Mouse (Mus musculus) CH12.LX (cell line): Measurements from ENCODE around the gene Dido1. TPM values are rescaled to one million over a fixed set of nuclear protein-coding genes. Genes with fewer than 3 reads are reported as not detected.

Experiments
- DNase-seq: peaks from one replicate; pipeline ENCODE4 v3.0.0-alpha.2; 2013; ENCODE audit errors: extremely low read depth
- H3K27ac ChIP-seq: 2 replicates; pipeline ENCODE4 v1.5.1; 2012; ENCODE audit warnings: low read depth, mild to moderate bottlenecking, control low read depth, moderate library complexity; ENCODE audit not compliant: insufficient read depth
- H3K27me3 ChIP-seq: replicated peaks from 2 replicates; pipeline ENCODE3; 2012; ENCODE audit warnings: inconsistent platforms
- H3K36me3 ChIP-seq, 2 experiments: replicated peaks in 1 of 2; 2 replicates each; pipeline versions ENCODE3 to v1.6.1; 2012; ENCODE audit warnings: inconsistent platforms in 1 of 2, low read length in 1 of 2, mild to moderate bottlenecking in 1 of 2, mixed read lengths in 1 of 2, moderate library complexity in 1 of 2; ENCODE audit not compliant: control insufficient read depth in 1 of 2, insufficient read depth in 1 of 2
- H3K4me1 ChIP-seq, 2 experiments: 2 replicates each; pipeline ENCODE4 v1.6.1; 2012; ENCODE audit warnings: inconsistent platforms in 1 of 2, moderate library complexity in 1 of 2; ENCODE audit not compliant: insufficient read depth in 2 of 2, control insufficient read depth in 1 of 2
- H3K4me2 ChIP-seq: 2 replicates; pipeline ENCODE4 v1.6.1; 2012; ENCODE audit warnings: low read depth, mild to moderate bottlenecking, control low read depth; ENCODE audit not compliant: poor library complexity, insufficient read depth, severe bottlenecking
- H3K4me3 ChIP-seq, 3 experiments: fragments of 150-350 bp in 1 of 3; sonication (generic) in 1 of 3; replicated peaks in 1 of 3; 2 replicates each; pipeline versions ENCODE3 to v1.5.1; 2011 to 2012; ENCODE audit warnings: low read depth in 2 of 3, low read length in 2 of 3, mild to moderate bottlenecking in 2 of 3, moderate library complexity in 2 of 3, control low read depth in 1 of 3, improper control_type of control experiment in 1 of 3, inconsistent platforms in 1 of 3, mixed read lengths in 1 of 3; ENCODE audit not compliant: poor library complexity in 1 of 3
- H3K79me2 ChIP-seq: replicated peaks from 2 replicates; pipeline ENCODE4 v1.6.1; 2012; ENCODE audit warnings: mild to moderate bottlenecking, moderate library complexity; ENCODE audit not compliant: control insufficient read depth, poor library complexity, insufficient read depth, severe bottlenecking; ENCODE audit errors: extremely low read depth
- H3K9ac ChIP-seq: 2 replicates; pipeline ENCODE4 v1.6.1; 2012; ENCODE audit warnings: low read depth, mild to moderate bottlenecking, control low read depth, moderate library complexity; ENCODE audit not compliant: insufficient read depth
- H3K9me3 ChIP-seq: replicated peaks from 2 replicates; pipeline ENCODE3; 2012; ENCODE audit warnings: low read length, inconsistent platforms, mixed read lengths
- BHLHE40 ChIP-seq: IDR thresholded peaks from 2 replicates; pipeline ENCODE4 v1.6.1; 2011; ENCODE audit warnings: mild to moderate bottlenecking, low read depth, low read length, improper control_type of control experiment
- CHD1 ChIP-seq: IDR thresholded peaks from 2 replicates; pipeline ENCODE4 v1.6.1; 2012; ENCODE audit warnings: low read depth, low read length, improper control_type of control experiment, inconsistent platforms
- CHD2 ChIP-seq: IDR thresholded peaks from 2 replicates; pipeline ENCODE4 v1.6.1; 2011; ENCODE audit warnings: low read length, improper control_type of control experiment
- CTCF ChIP-seq, 2 experiments: IDR thresholded peaks in 1 of 2; conservative IDR thresholded peaks in 1 of 2; 2 replicates each; pipeline ENCODE4 v1.5.1; 2011 to 2012; ENCODE audit warnings: low read depth in 2 of 2, low read length in 2 of 2, improper control_type of control experiment in 1 of 2, inconsistent platforms in 1 of 2, mild to moderate bottlenecking in 1 of 2, moderate library complexity in 1 of 2
- E2F4 ChIP-seq: IDR thresholded peaks from 2 replicates; pipeline ENCODE4 v1.6.1; 2011; ENCODE audit warnings: low read depth, low read length, improper control_type of control experiment; ENCODE audit not compliant: insufficient replicate concordance
- ELF1 ChIP-seq: IDR thresholded peaks from 2 replicates; pipeline ENCODE4 v1.6.1; 2014; ENCODE audit warnings: low read depth, mild to moderate bottlenecking, inconsistent platforms, low read length, improper control_type of control experiment
- EP300 ChIP-seq: IDR thresholded peaks from 2 replicates; pipeline ENCODE4 v1.6.1; 2011; ENCODE audit warnings: low read length, improper control_type of control experiment
- ETS1 ChIP-seq: conservative IDR thresholded peaks from 2 replicates; pipeline ENCODE4 v1.6.1; 2012; ENCODE audit warnings: low read depth, mild to moderate bottlenecking, inconsistent platforms, low read length, improper control_type of control experiment, moderate library complexity
- GABPA ChIP-seq: IDR thresholded peaks from 2 replicates; pipeline ENCODE4 v1.6.1; 2012; ENCODE audit warnings: low read depth, low read length, improper control_type of control experiment, inconsistent platforms; ENCODE audit not compliant: insufficient replicate concordance
- HCFC1 ChIP-seq: IDR thresholded peaks from 2 replicates; pipeline ENCODE4 v1.6.1; 2012; ENCODE audit warnings: low read depth, mild to moderate bottlenecking, inconsistent platforms, low read length, improper control_type of control experiment
- IRF4 ChIP-seq: IDR thresholded peaks from 2 replicates; pipeline ENCODE4 v1.6.1; 2014; ENCODE audit warnings: low read depth, mild to moderate bottlenecking, inconsistent platforms, low read length, improper control_type of control experiment
- JUN ChIP-seq: IDR thresholded peaks from 2 replicates; pipeline ENCODE4 v1.6.1; 2011; ENCODE audit warnings: low read depth, mild to moderate bottlenecking, low read length, improper control_type of control experiment, moderate library complexity; ENCODE audit not compliant: insufficient read depth
- JUND ChIP-seq: conservative IDR thresholded peaks from 2 replicates; pipeline ENCODE4 v1.6.1; 2011; ENCODE audit warnings: low read depth, low read length, improper control_type of control experiment
- KAT2A ChIP-seq: IDR thresholded peaks from 2 replicates; pipeline ENCODE4 v1.6.1; 2012; ENCODE audit warnings: low read length, improper control_type of control experiment, inconsistent platforms; ENCODE audit not compliant: insufficient replicate concordance
- MAFK ChIP-seq: IDR thresholded peaks from 2 replicates; pipeline ENCODE4 v1.6.1; 2011; ENCODE audit warnings: low read length, improper control_type of control experiment; ENCODE audit not compliant: insufficient replicate concordance
- MAX ChIP-seq: IDR thresholded peaks from 2 replicates; pipeline ENCODE4 v1.6.1; 2011; ENCODE audit warnings: low read length, improper control_type of control experiment
- MAZ ChIP-seq: IDR thresholded peaks from 2 replicates; pipeline ENCODE4 v1.6.1; 2012; ENCODE audit warnings: low read depth, mild to moderate bottlenecking, inconsistent platforms, low read length, improper control_type of control experiment, moderate library complexity
- MEF2A ChIP-seq: IDR thresholded peaks from 2 replicates; pipeline ENCODE4 v1.6.1; 2014; ENCODE audit warnings: low read depth, mild to moderate bottlenecking, inconsistent platforms, low read length, improper control_type of control experiment, borderline replicate concordance
- MXI1 ChIP-seq: IDR thresholded peaks from 2 replicates; pipeline ENCODE4 v1.6.1; 2011; ENCODE audit warnings: mild to moderate bottlenecking, low read depth, low read length, improper control_type of control experiment
- MYC ChIP-seq: IDR thresholded peaks from 2 replicates; pipeline ENCODE4 v1.6.1; 2011; ENCODE audit warnings: low read depth, mild to moderate bottlenecking, improper control_type of control experiment, low read length
- NELFE ChIP-seq: IDR thresholded peaks from 2 replicates; pipeline ENCODE4 v1.6.1; 2011; ENCODE audit warnings: low read depth, low read length, improper control_type of control experiment
- NRF1 ChIP-seq: IDR thresholded peaks from 2 replicates; pipeline ENCODE4 v1.6.1; 2014; ENCODE audit warnings: low read depth, mild to moderate bottlenecking, inconsistent platforms, low read length, improper control_type of control experiment, moderate library complexity
- PAX5 ChIP-seq: IDR thresholded peaks from 2 replicates; pipeline ENCODE4 v1.6.1; 2012; ENCODE audit warnings: low read length, inconsistent platforms, mixed read lengths
- POLR2A ChIP-seq: IDR thresholded peaks from 2 replicates; pipeline ENCODE4 v1.6.1; 2011; ENCODE audit warnings: low read depth, mild to moderate bottlenecking, improper control_type of control experiment, low read length
- POLR2AphosphoS2 ChIP-seq: IDR thresholded peaks from 2 replicates; pipeline ENCODE4 v1.6.1; 2011; ENCODE audit warnings: low read depth, low read length, improper control_type of control experiment
- RAD21 ChIP-seq: IDR thresholded peaks from 2 replicates; pipeline ENCODE4 v1.6.1; 2011; ENCODE audit warnings: low read depth, mild to moderate bottlenecking, low read length, improper control_type of control experiment, moderate library complexity
- RCOR1 ChIP-seq: conservative IDR thresholded peaks from 2 replicates; pipeline ENCODE4 v1.6.1; 2012; ENCODE audit warnings: low read depth, mild to moderate bottlenecking, inconsistent platforms, low read length, improper control_type of control experiment
- SIN3A ChIP-seq: IDR thresholded peaks from 2 replicates; pipeline ENCODE4 v1.6.1; 2012; ENCODE audit warnings: low read length, improper control_type of control experiment, inconsistent platforms
- SMC3 ChIP-seq: IDR thresholded peaks from 2 replicates; pipeline ENCODE4 v1.6.1; 2011; ENCODE audit warnings: low read depth, low read length, improper control_type of control experiment
- TBP ChIP-seq: conservative IDR thresholded peaks from 2 replicates; pipeline ENCODE4 v1.6.1; 2011; ENCODE audit warnings: low read depth, low read length, improper control_type of control experiment
- TCF12 ChIP-seq: IDR thresholded peaks from 2 replicates; pipeline ENCODE4 v1.6.1; 2014; ENCODE audit warnings: low read depth, mild to moderate bottlenecking, inconsistent platforms, low read length, improper control_type of control experiment
- UBTF ChIP-seq: IDR thresholded peaks from 2 replicates; pipeline ENCODE4 v1.6.1; 2012; ENCODE audit warnings: low read depth, mild to moderate bottlenecking, inconsistent platforms, low read length, improper control_type of control experiment, moderate library complexity
- USF1 ChIP-seq: IDR thresholded peaks from 2 replicates; pipeline ENCODE4 v1.6.1; 2014; ENCODE audit warnings: low read depth, mild to moderate bottlenecking, inconsistent platforms, low read length, improper control_type of control experiment
- USF2 ChIP-seq: conservative IDR thresholded peaks from 2 replicates; pipeline ENCODE4 v1.6.1; 2011; ENCODE audit warnings: low read depth, low read length, improper control_type of control experiment
- ZC3H11A ChIP-seq: IDR thresholded peaks from 2 replicates; pipeline ENCODE4 v1.6.1; 2012; ENCODE audit warnings: low read depth, mild to moderate bottlenecking, inconsistent platforms, low read length, improper control_type of control experiment
- ZKSCAN1 ChIP-seq: IDR thresholded peaks from 2 replicates; pipeline ENCODE4 v1.6.1; 2012; ENCODE audit warnings: low read depth, inconsistent platforms, low read length, improper control_type of control experiment, borderline replicate concordance
- ZMIZ1 ChIP-seq: IDR thresholded peaks from 2 replicates; pipeline ENCODE4 v1.6.1; 2012; ENCODE audit warnings: low read depth, mild to moderate bottlenecking, inconsistent platforms, low read length, improper control_type of control experiment
- ZNF384 ChIP-seq: IDR thresholded peaks from 2 replicates; pipeline ENCODE4 v1.6.1; 2012; ENCODE audit warnings: low read depth, low read length, improper control_type of control experiment, inconsistent platforms
- dilution Hi-C: fragments of 300-500 bp; cut with MboI; formaldehyde crosslinking; loops from 2 replicates; pipeline ENCODE4 v1.14.3; 2020; ENCODE audit warnings: low sequenced_read_pairs; ENCODE audit not compliant: extremely low pct_unique_long_range_greater_than_20kb, extremely low pct_ligation_motif_present
- in situ Hi-C: fragments of 300-500 bp; cut with MboI; formaldehyde crosslinking; loops from 3 replicates; pipeline ENCODE4 v1.14.3; 2019; ENCODE audit warnings: low sequenced_read_pairs, low pct_ligation_motif_present, low pct_unique_long_range_greater_than_20kb, mixed read lengths
- polyA plus RNA-seq: library from polyadenylated mRNA; unstranded; fragments of >175 nt; gene quantifications from 2 replicates; pipeline ENCODE4 v1.2.1, GENCODE M21; 2012; ENCODE audit warnings: low read depth; ENCODE audit not compliant: insufficient read length
- total RNA-seq, 2 experiments: library from RNA; depleted of rRNA; stranded (reverse); fragments of 300-350 nt in 1 of 2; fragments of >200 nt in 1 of 2; gene quantifications; 2 replicates each; pipeline ENCODE4 v1.2.3; 2012 to 2014

The Dido1 gene
- total and polyA plus RNA-seq, 3 experiments: 16.4 to 25.0 (median 24.9) TPM

- H3K4me1 ChIP-seq: peaks cover 23 to 55% of the 10 kb centered on the region in 2 experiments
- H3K36me3 ChIP-seq: peaks cover 52 to 70% of the 10 kb centered on the region in 2 experiments
- DNase-seq: peak; percentile 65
- H3K9ac ChIP-seq: no peak overlapping the region
- dilution Hi-C loops (no loop called here), in situ Hi-C loops (no loop called here)
- no peak overlapping the region for H3K4me3 ChIP-seq
- TF ChIP-seq RAD21 (no peak), USF1 (peak; percentile 66), MYC (peak; percentile 60; the same call in 1 of the 2 replicates), ZC3H11A (no peak), SMC3 (no peak), ZMIZ1 (no peak), KAT2A (no peak), NELFE (no peak), RCOR1 (no peak), SIN3A (peak; percentile 29; the same call in 1 of the 2 replicates), GABPA (no peak), MAFK (no peak), JUND (peak; percentile 58; the same call in 1 of the 2 replicates), USF2 (0 out of 2 replicates have a peak, but pooled peaks have one; percentile 40), POLR2AphosphoS2 (no peak), CTCF (conservative IDR thresholded peaks at IDR 0.05 in 1 of 2, IDR thresholded peaks at IDR 0.05 in 1 of 2; ENCODE audit: low read depth in 2 of 2, low read length in 2 of 2) (no peak), EP300 (peak; percentile 51; the same call in 1 of the 2 replicates), ETS1 (peak; percentile 76), HCFC1 (no peak), MEF2A (no peak), TCF12 (no peak), CHD2 (no peak), JUN (peak; percentile 75), E2F4 (no peak), ELF1 (no peak), UBTF (no peak), CHD1 (no peak), PAX5 (no peak), MXI1 (no peak), ZKSCAN1 (no peak), BHLHE40 (peak; percentile 95), IRF4 (0 out of 2 replicates have a peak, but pooled peaks have one; percentile 14), NRF1 (no peak), TBP (no peak), MAX (peak; percentile 15; the same call in 1 of the 2 replicates), MAZ (no peak), ZNF384 (no peak), POLR2A (no peak)
- H3K27me3 ChIP-seq: no peaks in the 10 kb centered on the region
- no peak overlapping the region for H3K4me2 ChIP-seq
- no peaks in the 10 kb centered on the region for H3K9me3 ChIP-seq
- peaks cover 40% of the 10 kb centered on the region for H3K79me2 ChIP-seq
- peak overlapping the region; percentile 36; the same call in 1 of the 2 replicates for H3K27ac ChIP-seq
These were observed 20.0 kb downstream of the Dido1 start for GRCm38 (mm10) chr2:180689841-180690240.
